Mouse (Mus musculus) lung, adult 2 months (tissue): ENCODE measurements around the gene Oprm1.

Source experiments
- CTCF ChIP-seq: fragments of 200-500 bp; IDR thresholded peaks from 2 replicates; pipeline ENCODE4 v1.5.1; 2011; ENCODE audit warnings: mild to moderate bottlenecking, low read length, control low read depth; ENCODE audit not compliant: insufficient read depth
- POLR2A ChIP-seq: fragments of 200-500 bp; IDR thresholded peaks from 2 replicates; pipeline ENCODE4 v1.6.1; 2011; ENCODE audit warnings: low read depth, mild to moderate bottlenecking, control low read depth, low read length, borderline replicate concordance; ENCODE audit errors: extremely low read depth

- no peak for TF ChIP-seq CTCF
- no peak for TF ChIP-seq POLR2A
Measured at GRCm38 (mm10) chr10:6842225-6842624, 83.9 kb downstream of the Oprm1 start.
